Mouse (Mus musculus): ENCODE measurements around the gene Rars.

DNA sequence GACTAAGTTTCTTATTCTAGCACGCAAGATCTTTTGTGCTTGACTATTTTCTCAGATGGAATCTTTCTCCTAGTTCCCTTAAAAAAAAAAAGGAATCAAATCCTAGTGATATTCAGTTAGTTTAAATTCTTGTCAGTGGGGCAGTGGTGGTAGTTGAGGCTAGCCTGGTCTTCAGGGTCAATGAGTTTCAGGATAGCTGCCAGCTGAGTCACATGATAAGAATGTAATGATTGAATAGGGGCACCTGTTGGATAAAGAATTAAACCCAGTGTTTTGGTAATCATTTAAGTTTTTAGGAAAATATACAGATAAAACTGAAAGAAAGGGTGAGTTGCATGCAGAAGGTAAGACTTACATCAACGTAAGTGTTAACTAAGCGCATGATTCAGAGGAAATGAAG, 58.7 kb downstream of the Rars start:
- no peak for TF ChIP-seq POLR2A (IDR thresholded peaks at IDR 0.05; ENCODE audit: low read depth, low read length)
- TF ChIP-seq CTCF (IDR thresholded peaks at IDR 0.05; ENCODE audit: borderline replicate concordance, insufficient read depth, low read length), result no peak

Measured in embryonic fibroblast, embryonic 13.5 days (primary cell).